Mouse (Mus musculus) adrenal gland, postnatal 4 days (tissue): ENCODE data around the gene Shbg. TPM values are rescaled to one million over a fixed set of nuclear protein-coding genes. Genes with fewer than 3 reads are reported as not detected.

Source experiments
- DNase-seq, 2 experiments: peaks; one replicate each; pipeline ENCODE4 v3.0.0; 2021 to 2022; ENCODE audit warnings: low spot score in 2 of 2, mixed read lengths in 2 of 2
- long read RNA-seq, 2 experiments: library from polyadenylated mRNA; stranded (forward); transcript quantifications; one replicate each; pipeline ENCODE4 v2.0.0; 2021
- total RNA-seq, 2 experiments: library from RNA; stranded (reverse); gene quantifications; 2 replicates each; pipeline ENCODE4 v1.2.3; 2021

Shbg gene
- total RNA-seq, result under 1 TPM in 1 of 2 experiments, not detected in 1; 0.59 TPM
- long read RNA-seq, experiment 1, result 0 reads
- long read RNA-seq, experiment 2, result 0 reads

DNA sequence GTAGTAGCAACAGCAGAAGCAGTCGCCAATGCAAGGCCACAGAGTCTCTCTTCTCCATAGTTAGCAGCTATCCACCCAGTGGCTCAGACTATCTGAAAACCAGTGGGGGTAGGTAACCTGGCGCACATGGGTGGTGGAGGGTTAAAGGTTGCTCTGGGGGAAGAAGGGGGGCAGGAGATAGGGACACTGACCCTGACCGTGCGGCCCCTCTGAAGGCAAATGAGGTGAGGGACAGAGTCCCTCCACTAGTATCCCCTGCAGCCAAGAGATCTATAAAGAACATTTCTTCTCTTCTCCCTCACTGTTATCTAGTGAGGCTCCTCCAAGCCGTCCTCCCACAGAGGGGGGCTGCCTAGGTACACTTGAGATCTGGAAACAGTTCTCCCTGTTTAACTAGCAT, at the start of gene Shbg:
Gene Shbg, minus strand, starts transcription at position 101 of the 400 bp plus-strand sequence.
- no peak for DNase-seq

GRCm38 (mm10) chr11:69666665-69667005, 48.9 kb upstream of the Shbg start:
- DNase-seq, result no peak

DNA sequence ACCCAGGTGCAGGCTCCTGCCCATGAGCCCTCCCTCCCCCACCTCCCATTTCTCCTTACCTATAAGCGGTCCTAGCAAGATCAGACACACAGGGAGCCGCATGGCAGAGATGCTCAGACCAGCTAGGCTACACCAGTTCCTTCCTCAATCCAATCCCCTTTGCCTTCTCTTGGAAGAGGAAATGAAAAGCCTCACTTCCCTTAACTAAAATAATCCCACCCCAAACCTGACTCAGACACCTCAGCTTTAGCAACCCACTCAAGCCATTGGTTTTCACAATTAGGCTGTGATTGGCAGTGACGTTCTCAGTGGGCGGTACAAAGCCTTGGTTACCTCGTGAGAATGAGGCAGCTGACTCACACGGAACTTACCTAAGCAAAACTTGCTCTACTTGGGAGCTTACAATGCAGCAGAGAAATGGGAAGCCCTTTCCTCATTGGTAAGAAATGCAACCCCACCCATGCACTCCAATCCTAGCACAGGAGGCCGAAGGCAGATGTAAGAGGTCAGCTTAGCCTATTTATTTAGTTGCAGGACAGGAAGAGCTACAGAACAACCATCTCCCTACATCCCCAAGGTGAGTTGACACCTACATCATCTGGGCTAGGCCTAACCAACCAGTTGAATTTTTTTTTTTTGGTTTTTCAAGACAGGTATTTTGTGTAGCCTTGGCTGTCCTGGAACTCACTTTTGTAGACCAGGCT, 48.4 kb upstream of the Shbg start, which contains the start of gene Cd68:
Gene Cd68, minus strand, starts transcription at position 193 of the 704 bp plus-strand sequence.
- no peak for DNase-seq

- no peak for DNase-seq
Observed at GRCm38 (mm10) chr11:69665457-69665960, 47.8 kb upstream of the Shbg start.

DNA sequence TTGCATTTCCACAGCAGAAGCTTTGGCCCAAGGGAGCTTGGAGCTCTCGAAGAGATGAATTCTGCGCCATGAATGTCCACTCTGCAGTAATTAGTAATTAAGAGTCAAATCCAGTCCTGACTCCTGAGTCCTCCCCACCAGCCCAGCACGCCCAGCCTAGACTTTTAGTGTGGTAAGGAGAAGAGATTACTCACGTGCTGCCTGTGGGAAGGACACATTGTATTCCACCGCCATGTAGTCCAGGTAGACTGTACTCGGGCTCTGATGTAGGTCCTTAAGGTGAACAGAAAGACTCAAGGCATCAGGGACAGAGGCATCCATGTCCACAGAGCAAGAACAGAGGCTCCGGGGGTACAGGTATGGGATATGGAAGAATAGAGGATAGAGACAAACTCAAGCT, 47.1 kb upstream of the Shbg start:
- DNase-seq, result no peak

GRCm38 (mm10) chr11:69663795-69664194, 46.1 kb upstream of the Shbg start:
- DNase-seq, result no peak

- no peak for DNase-seq
Observed at GRCm38 (mm10) chr11:69662967-69663671, 45.4 kb upstream of the Shbg start.

DNA sequence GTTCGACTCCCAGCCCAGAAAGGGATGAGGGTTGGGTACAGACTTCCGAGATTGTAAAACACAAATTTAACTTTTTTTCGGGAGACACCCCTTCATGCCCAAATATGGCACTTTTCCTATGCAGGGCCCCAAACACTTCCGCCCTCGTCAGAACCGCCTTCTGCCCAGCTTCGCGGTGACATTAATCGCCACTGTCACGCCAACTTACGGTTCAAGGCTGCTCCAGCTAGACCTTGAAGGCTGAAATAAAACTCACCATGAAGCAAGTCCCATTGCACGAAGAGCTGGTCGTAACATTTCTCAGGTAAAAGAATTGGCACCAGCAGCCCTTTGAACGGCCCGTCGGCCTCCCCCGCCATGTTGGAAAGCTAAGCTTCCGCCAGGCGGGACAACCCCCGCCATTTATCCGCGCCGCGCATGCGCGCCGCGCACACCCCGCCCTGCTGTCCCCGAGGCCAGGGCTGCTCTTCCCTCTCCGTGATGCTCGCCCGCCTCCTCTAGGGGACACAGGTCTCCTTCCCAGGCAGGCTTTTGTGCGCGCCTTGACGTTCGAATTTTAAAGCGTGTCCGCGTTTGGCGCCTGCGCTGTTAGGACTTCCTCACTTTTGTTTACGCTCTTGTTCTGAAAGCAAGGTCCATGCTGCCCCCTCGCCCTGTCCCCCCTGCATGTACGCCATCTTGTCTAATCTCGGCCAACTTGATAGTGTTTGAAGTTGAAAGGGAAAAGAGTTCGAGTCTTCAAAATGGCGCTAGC, 44.7 kb upstream of the Shbg start, which contains the start of gene Mpdu1:
Gene Mpdu1, minus strand, starts transcription at position 430 of the 754 bp plus-strand sequence.
- peak; percentile 77 to 92 for DNase-seq

- DNase-seq, result no peak
Observed at GRCm38 (mm10) chr11:69661221-69661881, 43.6 kb upstream of the Shbg start.

GRCm38 (mm10) chr11:69657462-69657881, 39.8 kb upstream of the Shbg start:
- DNase-seq, result no peak

- DNase-seq, result no peak
Observed at GRCm38 (mm10) chr11:69656617-69657461, 39.1 kb upstream of the Shbg start.

DNA sequence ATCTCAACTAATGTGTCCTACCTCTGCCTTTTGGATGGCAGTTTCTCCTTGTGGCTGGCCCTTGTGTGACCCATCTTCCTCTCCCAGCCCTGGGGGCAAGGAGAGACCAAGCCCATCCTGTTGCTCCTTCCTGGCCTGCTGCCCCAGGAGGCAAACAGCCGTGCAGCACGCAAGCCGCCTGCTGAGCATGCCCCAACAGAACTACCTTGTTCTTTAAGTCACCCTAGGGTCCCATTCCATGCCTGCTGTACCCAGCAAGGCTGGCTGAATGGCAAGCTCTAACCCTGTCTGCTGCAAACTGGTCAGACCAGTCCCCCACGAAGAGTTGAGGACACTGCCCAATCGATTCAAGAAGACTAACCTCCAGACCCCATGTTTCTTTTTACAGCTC, 38.4 kb upstream of the Shbg start:
- DNase-seq, result no peak

GRCm38 (mm10) chr11:69655264-69656064, 37.8 kb upstream of the Shbg start, which contains the start of gene Sox15:
Sox15 (plus strand) TSS chr11:69655314.
- DNase-seq, result no peak

GRCm38 (mm10) chr11:69654760-69655159, 37.1 kb upstream of the Shbg start:
- DNase-seq, result no peak

- no peak for DNase-seq
Observed at GRCm38 (mm10) chr11:69653399-69653798, 35.7 kb upstream of the Shbg start.

- no peak for DNase-seq
Observed at GRCm38 (mm10) chr11:69645860-69646259, 28.2 kb upstream of the Shbg start.

DNA sequence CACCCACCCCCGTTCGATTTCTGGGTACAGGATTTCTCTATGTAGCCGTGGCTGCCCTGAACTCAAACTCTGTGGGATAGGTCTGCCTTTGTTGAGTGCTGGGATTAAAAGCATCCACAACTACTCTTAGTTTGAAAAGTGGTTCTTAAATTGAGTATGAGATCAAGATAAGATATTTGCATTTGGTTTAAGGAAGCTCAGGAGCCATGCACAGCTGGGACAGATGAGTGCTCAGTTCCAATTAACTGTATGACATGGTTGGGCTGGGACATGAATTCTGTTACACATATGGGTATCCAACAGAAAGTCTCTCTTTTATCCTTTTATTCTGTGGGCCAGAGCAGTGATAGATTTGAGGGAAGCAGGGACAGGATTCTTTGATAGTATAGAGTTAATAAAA, 17.8 kb upstream of the Shbg start:
- no peak for DNase-seq

DNA sequence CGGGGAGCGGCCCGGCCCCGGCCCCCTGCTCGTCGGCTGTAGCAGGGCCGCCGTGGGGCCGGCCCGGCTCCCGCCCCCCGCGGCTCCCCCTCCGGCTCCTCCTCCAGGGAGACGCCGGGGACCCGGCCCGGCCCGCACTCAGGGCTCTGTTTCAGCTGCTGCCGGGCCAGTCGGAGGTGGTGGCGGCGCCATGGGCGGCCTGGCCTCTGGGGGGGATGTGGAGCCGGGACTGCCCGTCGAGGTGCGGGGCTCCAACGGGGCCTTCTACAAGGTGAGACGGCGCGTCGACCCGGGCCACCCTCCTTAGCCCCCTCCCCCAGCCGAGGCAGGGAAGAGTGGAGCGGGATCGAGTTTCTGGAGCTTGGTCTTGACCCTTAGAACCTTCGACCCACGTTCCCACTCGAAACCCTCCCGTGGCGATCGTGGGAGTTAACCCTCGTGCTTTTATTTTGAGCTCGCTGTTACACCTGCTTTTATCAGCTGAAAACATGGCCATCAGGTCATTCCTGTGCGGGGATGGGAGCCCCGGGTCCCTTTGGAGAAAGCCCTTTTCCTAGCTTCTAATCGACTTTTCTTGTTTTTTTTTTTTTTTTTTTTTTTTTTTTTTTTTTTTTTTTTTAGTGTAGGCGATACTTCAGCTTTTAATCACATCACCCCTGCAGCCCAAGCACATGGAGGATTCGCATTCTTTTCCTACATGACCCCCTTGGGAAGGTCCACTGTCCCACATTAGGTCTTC, 15.6 kb upstream of the Shbg start:
- DNase-seq, result peak in 1 of 2 experiments; percentile 52
